Mouse (Mus musculus) midbrain, embryonic 13.5 days (tissue): Measurements from ENCODE around the gene Zbtb45. TPM values are rescaled to one million over a fixed set of nuclear protein-coding genes. Genes with fewer than 3 reads are reported as not detected.
A peak's percentile ranks its signal among the peaks of the same experiment; 100 is the strongest.

Experiments
- ATAC-seq: fragments of 200-750 bp; cut with Nextera tagmentation; 2 replicates; pipeline ENCODE4 v1.8.0; 2017; ENCODE audit warnings: mild to moderate bottlenecking, moderate TSS enrichment, moderate library complexity
- H3K27ac ChIP-seq: fragments of 300-500 bp; sonication (generic); 2 replicates; pipeline ENCODE4 v1.5.1; 2015; ENCODE audit warnings: inconsistent platforms, mild to moderate bottlenecking, moderate library complexity
- H3K27me3 ChIP-seq: fragments of 300-500 bp; sonication (generic); 2 replicates; pipeline ENCODE4 v1.6.1; 2015; ENCODE audit warnings: mild to moderate bottlenecking, inconsistent platforms
- H3K36me3 ChIP-seq: fragments of 300-500 bp; sonication (generic); 2 replicates; pipeline ENCODE4 v1.6.1; 2015; ENCODE audit warnings: mild to moderate bottlenecking, inconsistent platforms
- H3K4me1 ChIP-seq: fragments of 300-500 bp; sonication (generic); replicated peaks from 2 replicates; pipeline ENCODE4 v1.6.1; 2015; ENCODE audit warnings: inconsistent platforms
- H3K4me2 ChIP-seq: fragments of 300-500 bp; sonication (generic); replicated peaks from 2 replicates; pipeline ENCODE4 v1.6.1; 2015; ENCODE audit warnings: moderate library complexity, mild to moderate bottlenecking, inconsistent platforms
- H3K4me3 ChIP-seq: fragments of 300-500 bp; sonication (generic); replicated peaks from 2 replicates; pipeline ENCODE4 v1.5.1; 2015; ENCODE audit warnings: mild to moderate bottlenecking, inconsistent platforms
- H3K9ac ChIP-seq: fragments of 300-500 bp; sonication (generic); replicated peaks from 2 replicates; pipeline ENCODE4 v1.6.1; 2015; ENCODE audit warnings: mild to moderate bottlenecking, inconsistent platforms
- H3K9me3 ChIP-seq: fragments of 300-500 bp; sonication (generic); 2 replicates; pipeline ENCODE4 v1.6.1; 2016; ENCODE audit warnings: mild to moderate bottlenecking, inconsistent platforms
- WGBS: fragments of 180-500 bp; shearing (Covaris S2); methylation state at CpG from one replicate; pipeline ENCODE4 v1.1.7; 2015; 5-methylcytosine and 5-hydroxymethylcytosine counted together
- polyA plus RNA-seq: library from polyadenylated mRNA; unstranded; fragments of >200 nt; fragmentation: Nextera tagmentation; extraction: Ambion mirVana; gene quantifications from 2 replicates; pipeline ENCODE4 v1.2.1, GENCODE M21; 2015

Zbtb45 gene
- polyA plus RNA-seq, 1 experiment from 2014 or later, result 41.2 TPM

DNA sequence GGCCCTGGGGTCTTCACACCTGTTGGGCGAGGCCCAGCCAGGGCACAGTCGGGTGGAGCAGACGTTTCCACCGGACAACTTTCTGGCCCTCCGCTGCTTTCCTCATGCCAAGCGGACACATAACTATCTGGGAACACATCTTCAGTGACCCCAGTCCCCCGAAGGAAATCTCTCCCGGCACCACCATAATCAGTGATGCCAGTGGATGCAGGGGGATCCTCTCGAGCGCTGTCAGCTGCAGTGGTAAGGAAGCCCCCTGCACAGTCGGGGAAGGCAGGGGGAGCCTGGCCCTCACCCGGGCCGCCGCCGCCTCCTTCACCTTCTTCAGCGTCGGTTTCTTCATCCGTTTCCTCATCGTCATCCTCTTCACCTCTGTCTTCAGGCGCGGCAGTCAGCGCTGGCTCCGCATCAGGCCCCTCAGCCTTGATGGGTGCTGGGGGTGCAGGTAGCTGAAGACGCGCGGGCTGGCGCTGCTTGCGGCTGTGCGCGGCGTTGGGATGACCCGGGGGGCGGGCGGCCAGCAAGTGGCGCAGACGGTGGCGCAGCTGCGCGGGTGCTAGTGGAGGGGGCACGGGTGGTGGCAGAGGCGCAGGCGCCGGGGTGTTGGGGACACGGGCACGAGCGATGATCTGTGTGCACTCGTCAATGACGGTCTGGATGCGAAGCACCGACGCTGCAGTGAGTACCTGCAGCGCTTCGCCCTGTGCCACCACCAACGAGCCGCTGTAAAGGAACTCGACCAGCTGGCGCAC is 2.3 kb downstream of the Zbtb45 start:
- no peak overlapping the region for H3K4me3 ChIP-seq
- peak overlapping the region; percentile 86 for H3K9ac ChIP-seq
- WGBS, result 39% methylated on average over 57 of the region's 57 CpGs
- H3K9me3 ChIP-seq, result no peaks in the 10 kb centered on the region
- H3K36me3 ChIP-seq, result peaks cover 40% of the 10 kb centered on the region
- peak overlapping the region; percentile 81 for H3K4me2 ChIP-seq
- H3K27ac ChIP-seq, result no peak overlapping the region
- no peak for ATAC-seq
- peaks cover 29% of the 10 kb centered on the region for H3K4me1 ChIP-seq
- H3K27me3 ChIP-seq, result peaks cover 4% of the 10 kb centered on the region; the same call in 1 of the 2 replicates

- ATAC-seq, result no peak
- H3K36me3 ChIP-seq, result peaks cover 40% of the 10 kb centered on the region
- no peak overlapping the region for H3K4me2 ChIP-seq
- H3K4me3 ChIP-seq, result no peak overlapping the region
- no peaks in the 10 kb centered on the region for H3K9me3 ChIP-seq
- H3K27me3 ChIP-seq, result peaks cover 4% of the 10 kb centered on the region; the same call in 1 of the 2 replicates
- WGBS, result 83% methylated on average over 10 of the region's 10 CpGs
- peaks cover 29% of the 10 kb centered on the region for H3K4me1 ChIP-seq
- no peak overlapping the region for H3K9ac ChIP-seq
- no peak overlapping the region for H3K27ac ChIP-seq
These were observed 3.3 kb downstream of the Zbtb45 start for GRCm38 (mm10) chr7:13006531-13006930.

DNA sequence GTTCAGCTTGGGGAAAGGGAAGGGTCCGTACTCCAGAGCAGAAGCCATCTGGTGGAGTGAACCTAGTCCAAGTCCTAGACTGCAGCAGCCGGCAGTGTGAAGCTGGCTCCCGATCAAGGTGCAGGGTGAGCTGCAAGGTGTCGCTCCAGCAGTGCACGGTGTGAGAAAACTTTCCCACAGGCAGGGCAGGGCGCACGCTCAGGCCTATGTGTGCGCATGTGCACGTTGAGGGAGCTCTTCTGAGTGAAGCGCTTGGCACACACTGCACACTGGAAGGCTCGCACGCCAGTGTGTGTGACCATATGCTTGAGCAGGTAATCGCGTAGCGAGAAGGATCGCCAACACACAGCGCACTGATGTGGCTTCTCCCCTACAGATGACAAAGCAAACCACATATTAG is 3.8 kb downstream of the Zbtb45 start:
- WGBS, result 92% methylated on average over 17 of the region's 17 CpGs
- H3K36me3 ChIP-seq, result peaks cover 40% of the 10 kb centered on the region
- H3K4me3 ChIP-seq, result no peak overlapping the region
- no peak for ATAC-seq
- no peak overlapping the region for H3K9ac ChIP-seq
- H3K4me1 ChIP-seq, result peaks cover 29% of the 10 kb centered on the region
- H3K27me3 ChIP-seq, result peaks cover 4% of the 10 kb centered on the region; the same call in 1 of the 2 replicates
- no peaks in the 10 kb centered on the region for H3K9me3 ChIP-seq
- no peak overlapping the region for H3K27ac ChIP-seq
- H3K4me2 ChIP-seq, result no peak overlapping the region

DNA sequence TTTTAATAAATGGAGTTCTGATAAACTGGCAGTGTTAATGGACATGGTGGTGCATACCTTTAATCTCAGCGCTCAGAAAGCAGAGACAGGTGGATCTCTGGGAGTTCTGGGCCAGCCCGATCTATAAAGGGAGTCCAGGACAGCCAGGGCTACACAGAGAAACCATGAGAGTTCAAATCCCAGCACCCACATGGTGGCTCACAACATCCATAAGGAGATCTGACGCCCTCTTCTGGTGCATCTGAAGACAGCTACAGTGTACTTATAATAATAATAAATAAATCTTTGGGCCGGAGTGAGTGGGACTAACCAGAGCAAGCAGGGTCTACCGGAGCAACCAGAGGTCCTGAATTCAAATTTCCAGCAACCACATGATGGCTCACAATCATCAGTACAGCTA is 6.5 kb downstream of the Zbtb45 start:
- peaks cover 4% of the 10 kb centered on the region; the same call in 1 of the 2 replicates for H3K27me3 ChIP-seq
- ATAC-seq, result no peak
- 78% methylated on average over 5 of the region's 5 CpGs for WGBS
- H3K4me2 ChIP-seq, result no peak overlapping the region
- no peaks in the 10 kb centered on the region for H3K9me3 ChIP-seq
- H3K4me1 ChIP-seq, result peaks cover 15% of the 10 kb centered on the region
- no peak overlapping the region for H3K27ac ChIP-seq
- H3K36me3 ChIP-seq, result peaks cover 40% of the 10 kb centered on the region
- no peak overlapping the region for H3K9ac ChIP-seq
- no peak overlapping the region for H3K4me3 ChIP-seq

GRCm38 (mm10) chr7:13001584-13001983 is 8.2 kb downstream of the Zbtb45 start:
- WGBS, result 66% methylated on average over 1 of the region's 1 CpGs
- Histone ChIP-seq H3K4me2 (no peak overlapping the region), H3K4me3 (no peak overlapping the region), H3K27me3 (no peaks in the 10 kb centered on the region), H3K4me1 (no peaks in the 10 kb centered on the region), H3K36me3 (peaks cover 25% of the 10 kb centered on the region), H3K9ac (no peak overlapping the region), H3K9me3 (no peaks in the 10 kb centered on the region), H3K27ac (no peak overlapping the region)
- ATAC-seq, result no peak

- no peaks in the 10 kb centered on the region for H3K9me3 ChIP-seq
- H3K27ac ChIP-seq, result no peak within 1 kb of the TSS
- WGBS, result 91% methylated on average over 3 of the region's 3 CpGs
- no peaks in the 10 kb centered on the region for H3K27me3 ChIP-seq
- ATAC-seq, result no peak
- H3K4me1 ChIP-seq, result no peaks in the 10 kb centered on the region
- H3K36me3 ChIP-seq, result 0 out of 2 replicates have a peak, but pooled peaks cover 1% of the 10 kb centered on the region
- no peak within 1 kb of the TSS for H3K4me3 ChIP-seq
- H3K4me2 ChIP-seq, result no peak within 1 kb of the TSS
- H3K9ac ChIP-seq, result no peak within 1 kb of the TSS
These were observed 11.0 kb downstream of the Zbtb45 start, which contains the start of gene Trim28 for GRCm38 (mm10) chr7:12998851-12999250. Trim28 (plus strand) TSS chr7:12999114.

- Histone ChIP-seq H3K4me1 (no peaks in the 10 kb centered on the region), H3K36me3 (no peaks in the 10 kb centered on the region), H3K4me2 (no peak within 1 kb of the TSS), H3K4me3 (no peak within 1 kb of the TSS), H3K27me3 (no peaks in the 10 kb centered on the region), H3K9me3 (no peaks in the 10 kb centered on the region), H3K27ac (no peak within 1 kb of the TSS), H3K9ac (no peak within 1 kb of the TSS)
- WGBS, result 76% methylated on average over 5 of the region's 5 CpGs
- no peak for ATAC-seq
These were observed 11.8 kb downstream of the Zbtb45 start, which contains the start of gene Slc27a5 for GRCm38 (mm10) chr7:12998053-12998452. Slc27a5 (minus strand) TSS chr7:12998192.

- Histone ChIP-seq H3K9me3 (no peaks in the 10 kb centered on the region), H3K9ac (no peak overlapping the region), H3K36me3 (no peaks in the 10 kb centered on the region), H3K27me3 (no peaks in the 10 kb centered on the region), H3K4me2 (no peak overlapping the region), H3K4me1 (no peaks in the 10 kb centered on the region), H3K27ac (no peak overlapping the region), H3K4me3 (no peak overlapping the region)
- ATAC-seq, result no peak
- 73% methylated on average over 5 of the region's 5 CpGs for WGBS
These were observed 12.6 kb downstream of the Zbtb45 start for GRCm38 (mm10) chr7:12997230-12997629.

GRCm38 (mm10) chr7:12995862-12996261 is 14.0 kb downstream of the Zbtb45 start:
- Histone ChIP-seq H3K27me3 (no peaks in the 10 kb centered on the region), H3K4me1 (no peaks in the 10 kb centered on the region), H3K9ac (no peak overlapping the region), H3K9me3 (no peaks in the 10 kb centered on the region), H3K36me3 (no peaks in the 10 kb centered on the region), H3K4me2 (no peak overlapping the region), H3K27ac (no peak overlapping the region), H3K4me3 (no peak overlapping the region)
- no peak for ATAC-seq

DNA sequence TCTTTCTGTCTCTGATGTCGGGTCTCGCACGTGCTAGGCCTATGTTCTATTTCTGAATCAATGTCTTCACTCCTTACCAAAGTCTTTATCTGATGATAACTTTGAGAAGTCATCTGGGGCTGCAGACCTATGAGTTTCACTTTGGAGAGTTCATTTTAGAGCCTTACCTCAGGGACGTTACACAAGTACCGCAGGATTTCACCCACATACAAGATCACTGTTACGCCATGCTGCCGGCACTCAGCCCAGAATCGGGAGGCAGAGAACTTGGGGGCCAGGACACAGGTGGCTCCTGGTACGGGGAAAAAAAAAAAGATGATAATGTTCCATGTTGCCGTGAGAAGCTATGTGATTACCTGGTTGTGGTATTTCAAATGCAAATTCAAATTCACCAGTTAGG is 16.7 kb downstream of the Zbtb45 start:
- 90% methylated on average over 10 of the region's 10 CpGs for WGBS
- no peak overlapping the region for H3K9ac ChIP-seq
- H3K27ac ChIP-seq, result no peak overlapping the region
- H3K4me3 ChIP-seq, result no peak overlapping the region
- H3K36me3 ChIP-seq, result no peaks in the 10 kb centered on the region
- no peak for ATAC-seq
- no peaks in the 10 kb centered on the region for H3K9me3 ChIP-seq
- H3K4me1 ChIP-seq, result no peaks in the 10 kb centered on the region
- H3K4me2 ChIP-seq, result no peak overlapping the region
- H3K27me3 ChIP-seq, result no peaks in the 10 kb centered on the region

GRCm38 (mm10) chr7:12992222-12992621 is 17.6 kb downstream of the Zbtb45 start:
- ATAC-seq, result no peak
- Histone ChIP-seq H3K4me2 (no peak overlapping the region), H3K9ac (no peak overlapping the region), H3K9me3 (no peaks in the 10 kb centered on the region), H3K4me1 (no peaks in the 10 kb centered on the region), H3K27me3 (no peaks in the 10 kb centered on the region), H3K4me3 (no peak overlapping the region), H3K27ac (no peak overlapping the region), H3K36me3 (no peaks in the 10 kb centered on the region)
- 6% methylated on average over 3 of the region's 3 CpGs for WGBS

DNA sequence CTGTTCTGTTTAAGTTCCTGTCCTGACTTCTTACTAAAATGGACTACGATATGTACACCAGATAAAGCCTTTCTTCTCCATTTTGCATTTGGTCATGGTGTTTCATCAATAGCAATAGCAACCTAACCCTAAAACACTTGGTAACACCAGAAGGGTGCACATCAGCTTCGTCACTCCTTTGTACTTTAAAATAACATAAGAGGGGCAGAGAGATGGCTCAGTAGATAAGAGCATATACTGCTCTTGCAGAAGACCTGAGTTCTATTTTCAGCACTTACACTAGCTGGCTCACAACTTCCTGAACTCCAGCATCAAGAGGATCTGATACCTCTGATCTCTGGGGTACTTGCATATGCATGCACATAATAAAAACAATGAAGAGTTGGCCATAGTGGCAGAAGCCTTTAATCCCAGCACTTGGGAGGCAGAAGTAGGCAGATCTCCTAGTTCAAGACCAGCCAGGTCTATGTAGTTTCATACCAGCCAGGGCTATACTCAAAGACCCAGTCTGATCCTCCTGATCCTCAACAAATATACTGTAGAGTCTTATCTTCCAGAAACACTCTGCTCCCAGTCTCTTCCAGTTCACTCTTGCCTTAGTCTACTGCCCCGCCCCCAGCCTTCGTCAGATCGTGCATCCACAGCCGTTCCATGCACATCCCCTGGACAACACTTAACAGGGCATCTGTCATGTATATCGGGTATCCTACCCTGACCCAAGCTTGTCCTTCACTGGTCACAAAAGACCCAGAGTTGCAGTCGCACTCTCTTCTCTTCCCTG is 22.2 kb downstream of the Zbtb45 start:
- peaks cover 8% of the 10 kb centered on the region for H3K36me3 ChIP-seq
- H3K4me3 ChIP-seq, result no peak overlapping the region
- 84% methylated on average over 8 of the region's 8 CpGs for WGBS
- no peaks in the 10 kb centered on the region for H3K27me3 ChIP-seq
- no peak overlapping the region for H3K4me2 ChIP-seq
- H3K4me1 ChIP-seq, result no peaks in the 10 kb centered on the region
- H3K9ac ChIP-seq, result no peak overlapping the region
- H3K27ac ChIP-seq, result no peak overlapping the region
- H3K9me3 ChIP-seq, result no peaks in the 10 kb centered on the region
- no peak for ATAC-seq
